Mouse (Mus musculus): ENCODE results near the gene Gpatch2l. TPM values are rescaled to one million over a fixed set of nuclear protein-coding genes. Genes with fewer than 3 reads are reported as not detected.

Gpatch2l gene
- polyA plus RNA-seq, 1 experiment from 2014 or later, result 14.3 TPM

GRCm38 (mm10) chr12:86216687-86217421, 24.8 kb upstream of the Gpatch2l start:
- H3K27me3 ChIP-seq (replicated peaks; ENCODE audit: control insufficient read depth, insufficient read depth, low read length), result peaks cover 82% of the 10 kb centered on the region
- DNase-seq (ENCODE audit: low spot score), result peak; percentile 60
- ATAC-seq (replicated peaks; ENCODE audit: low FRiP score, low TSS enrichment, low read depth), result no peak
- H3K4me1 ChIP-seq (replicated peaks; ENCODE audit: control insufficient read depth, insufficient read depth, low read length), result peaks cover 8% of the 10 kb centered on the region; the same call in 1 of the 2 replicates
- no peak overlapping the region for H3K27ac ChIP-seq (ENCODE audit: low read depth)
- no peak overlapping the region for H3K9ac ChIP-seq (ENCODE audit: low read length)
- H3K4me3 ChIP-seq (ENCODE audit: low read depth, low read length), result 0 out of 2 replicates have a peak overlapping the region, but pooled peaks have one; percentile 2
- no peaks in the 10 kb centered on the region for H3K36me3 ChIP-seq (ENCODE audit: control insufficient read depth, insufficient read depth, low read length)
- WGBS, result under 1% methylated on average over 22 of the region's 22 CpGs
- H3K9me3 ChIP-seq (ENCODE audit: control insufficient read depth, low read length), result no peaks in the 10 kb centered on the region
- H3K4me2 ChIP-seq (ENCODE audit: low read length), result peak overlapping the region; percentile 41

GRCm38 (mm10) chr12:86220200-86221021, 21.2 kb upstream of the Gpatch2l start:
- peak overlapping the region; percentile 23 for H3K4me3 ChIP-seq (ENCODE audit: low read depth, low read length)
- WGBS, result 6% methylated on average over 38 of the region's 38 CpGs
- ATAC-seq (replicated peaks; ENCODE audit: low FRiP score, low TSS enrichment, low read depth) (no peak), DNase-seq (ENCODE audit: low spot score) (peak; percentile 51)
- H3K27ac ChIP-seq (ENCODE audit: low read depth), result no peak overlapping the region
- no peaks in the 10 kb centered on the region for H3K9me3 ChIP-seq (ENCODE audit: control insufficient read depth, low read length)
- peak overlapping the region; percentile 32 for H3K9ac ChIP-seq (ENCODE audit: low read length)
- peaks cover 50% of the 10 kb centered on the region for H3K27me3 ChIP-seq (replicated peaks; ENCODE audit: control insufficient read depth, insufficient read depth, low read length)
- H3K36me3 ChIP-seq (ENCODE audit: control insufficient read depth, insufficient read depth, low read length), result no peaks in the 10 kb centered on the region
- peaks cover 8% of the 10 kb centered on the region; the same call in 1 of the 2 replicates for H3K4me1 ChIP-seq (replicated peaks; ENCODE audit: control insufficient read depth, insufficient read depth, low read length)
- H3K4me2 ChIP-seq (ENCODE audit: low read length), result peak overlapping the region; percentile 58

- Histone ChIP-seq H3K9me3 (ENCODE audit: control insufficient read depth, low read length) (no peaks in the 10 kb centered on the region), H3K27me3 (replicated peaks; ENCODE audit: control insufficient read depth, insufficient read depth, low read length) (peaks cover 43% of the 10 kb centered on the region), H3K4me3 (ENCODE audit: low read depth, low read length) (peak overlapping the region; percentile 23; the same call in 1 of the 2 replicates), H3K4me2 (ENCODE audit: low read length) (peak overlapping the region; percentile 58), H3K9ac (ENCODE audit: low read length) (no peak overlapping the region), H3K36me3 (ENCODE audit: control insufficient read depth, insufficient read depth, low read length) (no peaks in the 10 kb centered on the region), H3K4me1 (replicated peaks; ENCODE audit: control insufficient read depth, insufficient read depth, low read length) (peaks cover 8% of the 10 kb centered on the region; the same call in 1 of the 2 replicates), H3K27ac (ENCODE audit: low read depth) (no peak overlapping the region)
- 44% methylated on average over 16 of the region's 16 CpGs for WGBS
- DNase-seq (ENCODE audit: low spot score) (peak; percentile 54), ATAC-seq (replicated peaks; ENCODE audit: low FRiP score, low TSS enrichment, low read depth) (no peak)
Measured at GRCm38 (mm10) chr12:86221074-86221703, 20.5 kb upstream of the Gpatch2l start.

GRCm38 (mm10) chr12:86234295-86234694, 7.4 kb upstream of the Gpatch2l start:
- no peak overlapping the region for H3K9ac ChIP-seq (ENCODE audit: low read length)
- no peaks in the 10 kb centered on the region for H3K36me3 ChIP-seq (ENCODE audit: control insufficient read depth, insufficient read depth, low read length)
- no peaks in the 10 kb centered on the region for H3K9me3 ChIP-seq (ENCODE audit: control insufficient read depth, low read length)
- ATAC-seq (replicated peaks; ENCODE audit: low FRiP score, low TSS enrichment, low read depth) (peak; percentile 83; the same call in 1 of the 2 replicates), DNase-seq (ENCODE audit: low spot score) (no peak)
- 44% methylated on average over 4 of the region's 4 CpGs for WGBS
- H3K27ac ChIP-seq (ENCODE audit: low read depth), result no peak overlapping the region
- no peak overlapping the region for H3K4me3 ChIP-seq (ENCODE audit: low read depth, low read length)
- no peak overlapping the region for H3K4me2 ChIP-seq (ENCODE audit: low read length)
- H3K27me3 ChIP-seq (replicated peaks; ENCODE audit: control insufficient read depth, insufficient read depth, low read length), result 0 out of 2 replicates have a peak, but pooled peaks cover 3% of the 10 kb centered on the region
- H3K4me1 ChIP-seq (replicated peaks; ENCODE audit: control insufficient read depth, insufficient read depth, low read length), result no peaks in the 10 kb centered on the region

GRCm38 (mm10) chr12:86238736-86239135, 2.9 kb upstream of the Gpatch2l start:
- no peaks in the 10 kb centered on the region for H3K36me3 ChIP-seq (ENCODE audit: control insufficient read depth, insufficient read depth, low read length)
- H3K9ac ChIP-seq (ENCODE audit: low read length), result no peak overlapping the region
- H3K27me3 ChIP-seq (replicated peaks; ENCODE audit: control insufficient read depth, insufficient read depth, low read length), result 0 out of 2 replicates have a peak, but pooled peaks cover 3% of the 10 kb centered on the region
- WGBS, result 67% methylated on average over 2 of the region's 2 CpGs
- no peak overlapping the region for H3K4me2 ChIP-seq (ENCODE audit: low read length)
- ATAC-seq (replicated peaks; ENCODE audit: low FRiP score, low TSS enrichment, low read depth) (no peak), DNase-seq (ENCODE audit: low spot score) (no peak)
- no peaks in the 10 kb centered on the region for H3K9me3 ChIP-seq (ENCODE audit: control insufficient read depth, low read length)
- no peak overlapping the region for H3K27ac ChIP-seq (ENCODE audit: low read depth)
- no peaks in the 10 kb centered on the region; the same call in 1 of the 2 replicates for H3K4me1 ChIP-seq (replicated peaks; ENCODE audit: control insufficient read depth, insufficient read depth, low read length)
- H3K4me3 ChIP-seq (ENCODE audit: low read depth, low read length), result no peak overlapping the region

- Histone ChIP-seq H3K4me3 (ENCODE audit: low read depth, low read length) (peak overlapping the region; percentile 67), H3K9me3 (ENCODE audit: control insufficient read depth, low read length) (no peaks in the 10 kb centered on the region), H3K4me2 (ENCODE audit: low read length) (peak overlapping the region; percentile 73), H3K9ac (ENCODE audit: low read length) (peak overlapping the region; percentile 73), H3K36me3 (ENCODE audit: control insufficient read depth, insufficient read depth, low read length) (peaks cover 18% of the 10 kb centered on the region), H3K27ac (ENCODE audit: low read depth) (no peak overlapping the region), H3K4me1 (replicated peaks; ENCODE audit: control insufficient read depth, insufficient read depth, low read length) (peaks cover 9% of the 10 kb centered on the region), H3K27me3 (replicated peaks; ENCODE audit: control insufficient read depth, insufficient read depth, low read length) (0 out of 2 replicates have a peak, but pooled peaks cover 3% of the 10 kb centered on the region)
- DNase-seq (ENCODE audit: low spot score), result no peak
- 13% methylated on average over 7 of the region's 7 CpGs for WGBS
- ATAC-seq (replicated peaks; ENCODE audit: low FRiP score, low TSS enrichment, low read depth), result no peak
Measured at GRCm38 (mm10) chr12:86242563-86242962, 905 bp downstream of the Gpatch2l start.

GRCm38 (mm10) chr12:86243936-86244335, 2.3 kb downstream of the Gpatch2l start:
- DNase-seq (ENCODE audit: low spot score) (no peak), ATAC-seq (replicated peaks; ENCODE audit: low FRiP score, low TSS enrichment, low read depth) (no peak)
- Histone ChIP-seq H3K4me1 (replicated peaks; ENCODE audit: control insufficient read depth, insufficient read depth, low read length) (peaks cover 9% of the 10 kb centered on the region), H3K27ac (ENCODE audit: low read depth) (no peak overlapping the region), H3K9ac (ENCODE audit: low read length) (no peak overlapping the region), H3K36me3 (ENCODE audit: control insufficient read depth, insufficient read depth, low read length) (peaks cover 21% of the 10 kb centered on the region), H3K27me3 (replicated peaks; ENCODE audit: control insufficient read depth, insufficient read depth, low read length) (no peaks in the 10 kb centered on the region), H3K4me2 (ENCODE audit: low read length) (no peak overlapping the region), H3K4me3 (ENCODE audit: low read depth, low read length) (no peak overlapping the region), H3K9me3 (ENCODE audit: control insufficient read depth, low read length) (no peaks in the 10 kb centered on the region)
- WGBS, result 96% methylated on average over 17 of the region's 17 CpGs

- DNase-seq (ENCODE audit: low spot score), result no peak
- H3K27me3 ChIP-seq (replicated peaks; ENCODE audit: control insufficient read depth, insufficient read depth, low read length), result no peaks in the 10 kb centered on the region
- H3K27ac ChIP-seq (ENCODE audit: low read depth), result no peak overlapping the region
- H3K4me2 ChIP-seq (ENCODE audit: low read length), result no peak overlapping the region
- H3K4me3 ChIP-seq (ENCODE audit: low read depth, low read length), result no peak overlapping the region
- ATAC-seq (replicated peaks; ENCODE audit: low FRiP score, low TSS enrichment, low read depth), result no peak
- 64% methylated on average over 4 of the region's 4 CpGs for WGBS
- 0 out of 2 replicates have a peak, but pooled peaks cover 2% of the 10 kb centered on the region for H3K4me1 ChIP-seq (replicated peaks; ENCODE audit: control insufficient read depth, insufficient read depth, low read length)
- H3K9ac ChIP-seq (ENCODE audit: low read length), result no peak overlapping the region
- no peaks in the 10 kb centered on the region for H3K9me3 ChIP-seq (ENCODE audit: control insufficient read depth, low read length)
- H3K36me3 ChIP-seq (ENCODE audit: control insufficient read depth, insufficient read depth, low read length), result peaks cover 7% of the 10 kb centered on the region
Measured at GRCm38 (mm10) chr12:86250183-86250582, 8.5 kb downstream of the Gpatch2l start.

Data from intestine, embryonic 14.5 days (tissue).